Mouse (Mus musculus): ENCODE results near the gene Gsg1l2. TPM values are rescaled to one million over a fixed set of nuclear protein-coding genes. Genes with fewer than 3 reads are reported as not detected.

Gene Gsg1l2
- total and polyA plus RNA-seq, 3 experiments: not detected

DNA sequence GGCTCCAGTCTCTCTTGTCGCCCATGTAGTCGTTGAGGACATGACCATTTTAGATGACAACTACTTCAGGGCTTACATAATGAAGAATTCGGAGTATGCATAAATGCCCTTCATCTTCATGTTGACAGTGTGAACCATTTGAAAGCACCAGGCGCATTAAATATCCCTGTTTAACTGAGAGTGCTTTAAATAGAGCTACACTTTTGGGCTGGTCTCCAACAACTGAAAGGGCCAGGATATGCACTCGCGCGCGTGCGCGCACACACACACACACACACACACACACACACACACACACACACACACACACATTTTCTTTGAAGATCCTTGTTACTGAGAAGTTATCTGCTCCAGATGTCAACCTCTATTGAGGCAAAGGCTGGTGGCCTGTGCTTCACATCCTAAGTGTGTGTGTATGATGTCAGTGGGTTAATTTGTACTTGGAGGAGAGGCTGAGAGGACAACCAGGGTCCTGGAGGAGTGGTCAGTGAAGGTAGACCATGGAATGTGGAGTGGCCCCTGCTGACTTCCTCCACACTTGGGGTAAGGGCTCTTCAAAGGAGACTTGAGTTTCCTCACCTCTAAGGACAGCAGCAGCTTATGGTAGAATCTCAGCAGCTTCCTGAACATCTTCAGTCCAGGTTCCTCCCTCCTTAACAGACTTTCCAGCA lies 61.1 kb downstream of the Gsg1l2 start:
- dilution Hi-C loops (cut with MboI; ENCODE audit: extremely low pct_ligation_motif_present, extremely low pct_unique_long_range_greater_than_20kb, low sequenced_read_pairs): no loop called here
- Histone ChIP-seq H3K27ac (ENCODE audit: insufficient read depth, low read depth) (no peak overlapping the region), H3K27me3 (replicated peaks) (peaks cover 6% of the 10 kb centered on the region), H3K4me3 (replicated peaks in 1 of 3; ENCODE audit: low read depth in 2 of 3, low read length in 2 of 3, poor library complexity in 1 of 3) (no peak overlapping the region), H3K79me2 (replicated peaks; ENCODE audit: control insufficient read depth, extremely low read depth, insufficient read depth, poor library complexity, severe bottlenecking) (no peaks in the 10 kb centered on the region), H3K9ac (ENCODE audit: insufficient read depth, low read depth) (no peak overlapping the region), H3K9me3 (replicated peaks; ENCODE audit: low read length) (no peaks in the 10 kb centered on the region), H3K4me1 (ENCODE audit: control insufficient read depth in 1 of 2, insufficient read depth in 2 of 2) (no peaks in the 10 kb centered on the region), H3K4me2 (ENCODE audit: insufficient read depth, low read depth, poor library complexity, severe bottlenecking) (no peak overlapping the region), H3K36me3 (replicated peaks in 1 of 2; ENCODE audit: control insufficient read depth in 1 of 2, insufficient read depth in 1 of 2, low read length in 1 of 2) (no peaks in the 10 kb centered on the region)
- no peak for TF ChIP-seq POLR2AphosphoS2 (IDR thresholded peaks at IDR 0.05; ENCODE audit: low read depth, low read length)
- TF ChIP-seq PAX5 (IDR thresholded peaks at IDR 0.05; ENCODE audit: low read length): no peak
- TF ChIP-seq UBTF (IDR thresholded peaks at IDR 0.05; ENCODE audit: low read depth, low read length): no peak
- no peak for TF ChIP-seq RAD21 (IDR thresholded peaks at IDR 0.05; ENCODE audit: low read depth, low read length)
- no peak for TF ChIP-seq HCFC1 (IDR thresholded peaks at IDR 0.05; ENCODE audit: low read depth, low read length)
- DNase-seq (ENCODE audit: extremely low read depth): no peak
- in situ Hi-C loops (cut with MboI; ENCODE audit: low pct_ligation_motif_present, low pct_unique_long_range_greater_than_20kb, low sequenced_read_pairs): no loop called here

Other genes with a start within 250 kb of the Gsg1l2 start
- gene Rcvrn, start 79.3 kb upstream of the Gsg1l2 start, total RNA-seq (2012; rRNA removed): not detected in 2 replicates
- not detected in 2 replicates for gene Rcvrn, start 79.3 kb upstream of the Gsg1l2 start, total RNA-seq (2014; rRNA removed)
- gene Rcvrn, start 79.3 kb upstream of the Gsg1l2 start, polyA plus RNA-seq (2012; ENCODE audit: insufficient read length, low read depth): not detected in 2 replicates
- gene Glp2r, start 3.5 kb upstream of the Gsg1l2 start, total RNA-seq (2012; rRNA removed): 0.04 TPM in 2 replicates
- 0.04 and 0.09 TPM in 2 replicates for gene Glp2r, start 3.5 kb upstream of the Gsg1l2 start, total RNA-seq (2014; rRNA removed)
- gene Glp2r, start 3.5 kb upstream of the Gsg1l2 start, polyA plus RNA-seq (2012; ENCODE audit: insufficient read length, low read depth): 0.07 TPM in 1 of 2 replicates, not detected in the other
- not detected in 2 replicates for gene Dhrs7c, start 23.6 kb downstream of the Gsg1l2 start, total RNA-seq (2012; rRNA removed)
- gene Dhrs7c, start 23.6 kb downstream of the Gsg1l2 start, total RNA-seq (2014; rRNA removed): not detected in 2 replicates
- gene Dhrs7c, start 23.6 kb downstream of the Gsg1l2 start, polyA plus RNA-seq (2012; ENCODE audit: insufficient read length, low read depth): not detected in 2 replicates
- not detected in 2 replicates for gene Usp43, start 147.5 kb downstream of the Gsg1l2 start, total RNA-seq (2012; rRNA removed)
- not detected in 2 replicates for gene Usp43, start 147.5 kb downstream of the Gsg1l2 start, total RNA-seq (2014; rRNA removed)
- gene Usp43, start 147.5 kb downstream of the Gsg1l2 start, polyA plus RNA-seq (2012; ENCODE audit: insufficient read length, low read depth): not detected in 2 replicates
- gene Cfap52, start 191.0 kb downstream of the Gsg1l2 start, total RNA-seq (2012; rRNA removed): not detected in 2 replicates
- not detected in 2 replicates for gene Cfap52, start 191.0 kb downstream of the Gsg1l2 start, total RNA-seq (2014; rRNA removed)
- gene Cfap52, start 191.0 kb downstream of the Gsg1l2 start, polyA plus RNA-seq (2012; ENCODE audit: insufficient read length, low read depth): 0.20 TPM in 1 of 2 replicates, not detected in the other
- gene Stx8, start 191.6 kb downstream of the Gsg1l2 start, total RNA-seq (2012; rRNA removed): 33.5 and 35.2 TPM in 2 replicates
- 31.8 and 39.2 TPM in 2 replicates for gene Stx8, start 191.6 kb downstream of the Gsg1l2 start, total RNA-seq (2014; rRNA removed)
- gene Stx8, start 191.6 kb downstream of the Gsg1l2 start, polyA plus RNA-seq (2012; ENCODE audit: insufficient read length, low read depth): 57.9 and 61.3 TPM in 2 replicates